Mouse (Mus musculus) layer of hippocampus, adult 8-10 months (tissue): ENCODE data around the gene St3gal4. TPM values are rescaled to one million over a fixed set of nuclear protein-coding genes. Genes with fewer than 3 reads are reported as not detected.
"Not testable (repeated sequence)": the region's sequence is repeated elsewhere in the genome, so short reads cannot be mapped to it uniquely, and the experiment has no call there.

Source experiments
- DNase-seq, 2 experiments: peaks; one replicate each; pipeline ENCODE4 v3.0.0; 2022; ENCODE audit warnings: low spot score in 2 of 2
- total RNA-seq, 4 experiments: library from RNA; stranded (reverse); gene quantifications; 2 replicates each; pipeline ENCODE4 v1.2.4; 2022

St3gal4 gene
- 10 to 100 TPM; 23.3 to 29.6 (median 26.6) TPM for total RNA-seq

DNA sequence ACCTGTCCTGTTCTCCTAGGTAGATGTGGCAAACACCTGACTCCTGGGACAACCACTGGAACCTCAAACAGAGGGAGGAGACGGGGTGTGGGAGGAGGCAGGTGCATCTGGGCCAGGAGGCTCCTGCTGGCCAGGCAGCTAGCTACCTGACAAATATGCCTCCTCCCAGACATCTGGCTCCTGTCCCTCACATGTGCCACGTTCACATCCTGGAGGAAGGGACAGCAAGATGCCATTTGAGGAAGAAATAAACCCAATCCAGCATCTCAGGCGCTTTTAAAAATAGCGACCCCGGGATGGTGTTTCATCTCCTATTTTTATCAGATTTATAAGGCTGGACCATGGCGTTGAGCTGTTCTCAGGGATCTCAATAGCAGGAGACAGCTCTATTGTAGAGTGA lies at the start of gene St3gal4:
Gene St3gal4, minus strand, starts transcription at position 101 of the 400 bp plus-strand sequence.
- no peak for DNase-seq

DNA sequence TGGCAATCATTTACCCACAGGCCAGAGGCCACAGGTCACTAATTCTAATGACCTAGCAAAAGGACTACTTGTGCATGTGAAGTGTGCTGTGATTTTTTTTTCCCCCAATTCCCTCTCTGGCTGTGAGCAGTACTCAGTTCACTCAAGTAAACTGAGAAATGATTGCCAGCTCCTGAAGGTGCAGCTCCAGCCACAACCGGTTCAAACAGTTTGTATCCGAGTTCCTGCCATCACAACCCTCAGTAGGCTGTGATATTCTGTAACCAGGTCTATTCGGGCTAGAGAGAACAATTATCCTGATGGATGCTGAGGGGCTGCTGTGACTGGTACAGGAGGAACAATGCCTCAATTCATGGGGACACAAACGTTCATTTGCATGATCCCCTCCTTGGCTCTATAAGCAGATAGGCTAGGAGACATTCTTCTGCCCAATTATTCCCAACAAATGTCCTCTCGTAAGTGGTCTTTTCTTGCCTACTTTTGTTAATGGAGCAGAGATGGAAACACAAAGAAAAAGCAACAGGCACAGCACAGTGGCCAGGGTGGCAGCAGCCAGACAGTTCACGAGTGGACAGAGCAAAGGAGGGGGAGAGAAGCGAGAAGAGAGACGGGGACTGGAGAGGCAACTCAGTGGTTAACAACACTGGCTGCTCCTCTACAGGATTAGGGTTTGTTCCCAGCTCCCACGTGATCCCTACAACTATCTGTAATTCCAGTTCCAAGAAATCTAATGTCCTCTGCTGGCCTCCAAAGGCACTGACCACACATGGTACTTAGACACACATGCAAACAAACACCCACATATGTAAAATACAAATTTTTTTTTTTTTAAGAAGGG lies 47.9 kb upstream of the St3gal4 start:
- no peak for DNase-seq

DNA sequence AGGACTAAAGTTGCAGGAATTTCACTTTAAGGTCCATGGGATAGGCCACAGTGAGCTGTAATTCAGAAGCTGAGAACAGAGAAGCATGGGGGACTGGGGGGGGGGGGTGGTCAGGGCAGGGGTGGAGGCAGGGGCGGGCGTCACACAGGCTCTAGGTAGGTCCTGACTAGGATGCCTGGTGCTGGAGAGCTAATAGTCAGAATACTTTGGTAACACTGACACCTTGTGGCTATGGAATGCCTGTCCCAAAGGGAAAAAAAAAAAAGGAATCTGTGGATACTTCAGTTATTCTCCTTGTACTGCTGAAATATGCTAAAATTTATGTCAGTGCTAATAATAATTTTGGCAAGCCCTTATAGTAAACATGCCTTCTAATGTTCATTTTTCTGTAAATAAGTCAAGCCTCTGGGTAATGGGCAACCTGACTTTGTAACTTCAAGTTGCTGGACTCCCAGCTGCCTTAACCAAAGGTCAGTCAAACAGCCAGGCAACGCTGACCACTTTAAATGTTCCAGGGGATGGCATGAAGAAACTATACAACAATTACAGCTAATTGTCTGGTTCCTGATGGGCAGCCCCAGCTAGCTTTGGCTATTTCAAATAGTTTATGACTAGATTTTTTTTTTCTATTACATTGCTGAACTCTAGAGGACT lies 47.2 kb upstream of the St3gal4 start:
- no peak for DNase-seq

DNA sequence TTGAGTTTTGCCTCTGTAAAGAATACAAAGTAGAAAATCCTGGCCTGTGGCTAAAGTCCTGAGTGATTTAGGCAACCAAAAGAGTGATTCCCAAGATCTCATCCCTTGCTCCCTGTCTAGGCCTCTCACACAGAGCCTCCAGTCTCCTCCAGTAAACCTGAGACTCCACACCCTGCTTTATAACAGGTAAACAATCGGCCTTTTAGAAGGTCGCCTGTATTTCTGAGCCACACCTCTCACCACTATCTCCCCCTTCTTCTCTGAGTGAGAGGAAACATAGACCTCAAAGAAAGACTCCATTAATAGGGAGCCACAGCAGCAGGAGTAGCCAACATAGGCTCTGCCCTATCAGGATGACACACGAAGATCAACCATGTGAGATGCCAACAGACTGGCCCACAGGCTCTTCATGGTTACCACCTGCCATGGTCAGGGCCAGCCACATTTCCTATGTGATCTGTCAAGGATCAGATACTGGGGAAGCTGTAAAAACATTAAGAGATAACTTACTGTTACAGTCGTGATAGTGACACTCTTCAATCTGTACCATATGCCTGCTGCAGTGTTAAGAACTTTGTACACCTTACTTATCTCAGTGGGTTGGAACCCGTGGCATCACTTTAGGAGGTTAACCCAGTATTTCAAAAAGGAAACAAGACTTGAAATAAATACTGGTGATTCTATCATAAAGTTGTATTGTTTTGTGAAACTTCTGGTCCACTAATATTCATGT lies 45.2 kb upstream of the St3gal4 start:
- no peak for DNase-seq

DNA sequence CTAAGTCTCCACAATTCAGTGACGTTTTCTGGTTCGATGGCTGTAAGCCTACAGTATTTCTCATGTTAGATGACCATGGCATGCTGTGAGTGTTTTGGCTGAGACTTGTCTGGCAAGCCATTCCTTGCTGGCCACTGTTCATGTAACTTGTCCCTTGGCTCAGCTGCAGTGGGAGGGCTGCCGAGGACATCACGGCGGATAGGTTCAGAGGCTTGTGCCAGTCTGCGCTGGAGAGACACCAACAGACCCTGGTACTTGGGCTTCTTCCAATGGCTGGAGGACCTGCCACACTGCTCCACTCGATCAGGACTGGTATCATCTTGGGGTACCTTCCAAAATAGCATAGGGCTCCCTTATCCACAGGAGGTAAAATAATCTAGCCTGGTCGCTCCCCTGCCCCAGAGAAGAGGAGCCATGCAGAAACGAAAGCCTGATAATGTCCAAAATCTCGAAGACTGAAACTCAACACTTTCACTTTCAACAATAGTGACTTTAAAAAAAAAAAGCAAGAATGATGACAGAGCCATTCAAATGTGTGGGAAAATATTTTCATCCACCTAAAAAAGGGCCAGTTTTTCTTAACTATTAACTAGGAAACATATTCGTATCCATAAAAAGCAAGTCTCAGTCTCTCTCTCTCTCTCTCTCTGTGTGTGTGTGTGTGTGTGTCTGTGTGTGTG lies 44.1 kb upstream of the St3gal4 start:
- DNase-seq: peak in 1 of 2 experiments; percentile 37

DNA sequence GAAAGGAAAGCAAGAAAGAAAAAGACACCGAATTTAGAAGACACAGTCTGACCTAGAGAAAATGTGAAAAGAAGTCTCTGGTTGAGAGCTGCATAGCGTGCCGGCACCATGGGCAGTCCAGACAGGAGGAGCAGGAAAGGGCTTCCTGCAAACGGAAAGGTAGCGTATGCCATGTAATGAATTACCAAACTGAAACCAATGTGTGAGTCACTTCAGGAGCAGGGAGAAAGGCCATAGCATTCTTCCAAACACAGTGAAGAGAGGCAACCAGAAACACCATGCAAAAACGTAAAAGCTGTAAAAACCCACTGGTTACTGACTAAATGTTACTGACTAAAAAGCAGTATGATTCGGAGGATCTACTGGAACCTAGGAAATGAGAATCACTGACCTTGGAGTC lies 42.7 kb upstream of the St3gal4 start:
- DNase-seq: no peak

DNA sequence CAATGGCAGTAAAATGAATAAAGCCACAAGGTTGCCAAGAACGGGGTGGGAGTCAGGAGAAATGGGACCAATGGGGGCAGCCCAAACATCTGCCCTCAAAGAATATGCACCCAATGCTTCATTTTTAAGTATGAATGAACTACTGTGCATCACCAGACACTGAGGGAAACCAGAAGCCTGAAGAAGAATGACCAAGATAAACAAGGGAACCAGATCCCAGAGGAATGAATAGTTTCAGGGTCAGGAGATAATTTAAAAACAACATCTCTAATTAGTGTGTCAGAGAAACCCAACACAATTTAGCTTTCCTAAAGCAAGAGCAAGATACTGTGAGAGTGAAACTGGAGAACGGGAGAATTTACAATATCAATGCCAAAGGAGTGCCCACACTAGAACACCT lies 41.6 kb upstream of the St3gal4 start:
- DNase-seq: no peak

DNA sequence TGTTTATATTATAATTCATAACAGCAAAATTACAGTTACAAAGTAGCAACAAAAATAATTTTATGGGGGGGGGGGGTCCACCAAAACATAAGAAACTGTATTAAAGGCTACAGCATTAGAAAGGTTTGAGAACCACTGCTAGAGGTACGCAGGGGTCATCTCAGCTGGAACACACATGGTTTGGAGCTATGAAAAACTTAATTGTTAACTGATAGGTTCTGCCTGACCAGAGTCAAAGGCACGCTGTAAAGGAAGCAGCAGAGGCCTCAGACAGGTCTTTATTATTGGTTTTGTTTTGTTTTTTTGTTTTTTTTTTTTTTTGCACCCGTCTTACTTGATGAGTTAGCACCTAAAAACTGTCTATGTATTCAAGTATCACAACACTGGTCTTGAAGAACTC lies 39.4 kb upstream of the St3gal4 start:
- no peak for DNase-seq

DNA sequence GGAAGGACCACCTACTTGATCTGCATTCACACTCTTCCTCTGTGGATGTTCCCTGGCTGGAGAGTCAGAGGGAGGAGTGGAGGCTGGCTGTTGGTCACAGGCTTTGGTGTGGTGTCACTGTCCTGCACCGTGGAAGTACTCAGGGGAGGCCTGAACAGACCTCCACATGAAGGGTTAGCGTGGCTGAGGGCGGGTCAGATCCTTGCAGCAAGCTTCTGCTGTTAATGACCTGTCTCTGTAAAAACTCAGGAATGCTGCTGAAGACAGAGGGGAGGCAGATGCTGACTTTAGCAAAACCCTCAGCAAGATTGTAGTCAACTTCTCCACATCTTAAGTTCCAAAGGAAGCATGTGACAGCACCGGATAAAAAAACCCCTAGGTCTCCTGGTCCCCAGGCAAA lies 37.8 kb upstream of the St3gal4 start:
- no peak for DNase-seq

DNA sequence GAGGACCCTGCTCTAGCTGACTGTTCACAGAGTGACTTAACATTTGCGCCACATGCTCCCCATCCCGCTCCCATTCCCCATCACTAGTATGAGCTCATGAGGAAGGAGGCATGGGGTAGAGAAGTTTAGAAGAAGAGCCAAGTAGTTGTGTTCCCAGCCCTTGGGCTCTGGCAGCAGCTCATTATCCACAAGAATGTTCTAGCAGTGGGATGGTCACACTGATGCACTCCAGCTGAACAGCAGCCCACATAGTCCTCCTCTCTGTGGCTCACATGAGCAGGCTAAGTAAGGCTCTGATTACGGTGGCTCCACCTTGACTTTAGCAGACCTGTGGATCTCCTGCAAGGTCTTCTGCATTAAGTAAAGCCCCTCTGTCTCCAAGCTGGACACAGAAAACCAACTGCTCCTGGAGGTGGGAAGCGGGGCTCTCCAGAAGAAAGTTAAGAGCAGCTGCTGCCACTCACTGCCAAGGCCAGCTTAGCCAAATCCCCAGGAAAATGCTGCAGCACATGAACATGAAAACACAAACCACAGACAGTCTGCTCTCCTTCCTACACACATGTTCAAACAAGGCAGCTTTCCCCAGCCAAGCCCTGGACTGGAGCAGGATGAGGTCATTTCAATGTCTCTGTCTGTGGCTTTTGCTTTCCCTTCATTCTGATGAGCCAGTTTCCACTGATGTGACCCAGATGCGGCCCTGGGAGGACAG lies 37.1 kb upstream of the St3gal4 start:
- DNase-seq: peak in 1 of 2 experiments; percentile 53

DNA sequence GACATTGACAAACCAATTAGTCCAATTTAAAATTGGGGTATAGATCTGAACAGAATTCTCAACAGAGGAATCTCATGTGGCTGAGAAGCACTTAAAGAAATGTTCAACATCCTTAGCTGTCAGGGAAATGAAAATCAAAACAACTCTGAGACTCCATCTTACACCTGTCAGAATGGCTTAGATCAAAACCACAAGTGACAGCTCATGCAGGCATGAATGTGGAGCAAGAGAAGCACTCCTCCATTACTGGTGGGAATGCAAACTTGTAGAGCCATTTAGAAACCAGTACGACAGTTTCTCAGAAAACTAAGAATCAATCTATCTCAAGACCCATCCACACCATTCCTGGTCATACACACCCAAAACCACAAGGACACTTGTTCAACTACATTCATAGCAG lies 33.9 kb upstream of the St3gal4 start:
- no peak for DNase-seq

DNA sequence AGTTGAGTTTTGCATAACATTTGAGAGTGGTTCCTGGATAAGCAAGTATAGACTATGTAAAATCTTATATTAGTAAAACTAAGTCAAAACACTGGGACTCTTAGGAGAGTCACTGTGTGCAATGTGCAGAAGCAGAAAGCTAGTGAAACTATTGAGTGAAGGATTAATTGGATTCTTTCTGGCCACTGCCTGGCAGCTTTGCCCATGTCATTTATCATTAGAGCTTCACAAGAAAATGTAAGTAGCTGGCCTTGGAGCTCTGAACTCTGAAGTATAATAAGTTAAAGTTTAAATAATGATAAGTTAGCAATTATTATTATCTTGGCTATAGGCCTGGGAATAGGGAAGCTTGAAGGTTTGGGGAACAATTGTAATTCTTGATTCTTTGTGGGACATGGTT lies 29.8 kb upstream of the St3gal4 start:
- DNase-seq: not testable (repeated sequence)

DNA sequence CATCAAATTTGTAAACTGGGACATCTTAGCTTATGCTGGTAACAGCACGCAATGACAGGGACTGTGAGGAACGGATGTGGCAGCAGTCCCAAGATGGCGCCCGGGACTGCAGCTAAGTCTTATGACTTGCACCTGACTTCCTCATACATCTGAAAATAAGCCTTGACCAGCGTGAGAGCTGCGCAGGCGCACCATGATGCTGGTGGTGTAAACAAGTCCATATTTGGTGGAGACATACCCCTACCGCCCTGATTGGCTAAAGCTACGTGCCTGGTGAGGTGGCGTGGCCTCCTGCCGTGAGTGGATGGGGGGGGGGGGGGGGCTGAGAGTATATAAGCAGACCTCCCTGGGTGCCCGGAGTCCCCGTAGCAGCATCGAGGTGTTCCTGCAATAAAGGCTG lies 28.2 kb upstream of the St3gal4 start:
- not testable (repeated sequence) for DNase-seq

DNA sequence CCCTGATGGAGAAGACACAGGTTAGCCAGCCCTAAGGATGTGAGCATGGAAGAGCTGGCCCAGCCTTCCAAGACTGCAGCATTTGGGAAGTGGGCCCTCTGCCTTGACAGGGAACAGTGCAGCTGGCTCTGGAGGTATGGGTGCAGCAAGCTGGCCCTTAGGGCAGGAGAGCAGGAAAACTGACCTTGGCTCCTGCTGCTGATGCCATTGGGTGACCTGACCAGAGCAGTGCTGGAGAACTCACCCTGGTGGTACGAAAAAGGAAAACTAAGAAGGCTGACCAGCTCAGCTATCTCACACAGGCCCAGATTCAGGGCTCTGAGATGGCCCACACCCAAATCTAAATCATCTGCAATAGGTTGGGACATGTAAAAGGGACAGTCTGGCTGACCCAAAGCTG lies 26.8 kb upstream of the St3gal4 start:
- no peak for DNase-seq

DNA sequence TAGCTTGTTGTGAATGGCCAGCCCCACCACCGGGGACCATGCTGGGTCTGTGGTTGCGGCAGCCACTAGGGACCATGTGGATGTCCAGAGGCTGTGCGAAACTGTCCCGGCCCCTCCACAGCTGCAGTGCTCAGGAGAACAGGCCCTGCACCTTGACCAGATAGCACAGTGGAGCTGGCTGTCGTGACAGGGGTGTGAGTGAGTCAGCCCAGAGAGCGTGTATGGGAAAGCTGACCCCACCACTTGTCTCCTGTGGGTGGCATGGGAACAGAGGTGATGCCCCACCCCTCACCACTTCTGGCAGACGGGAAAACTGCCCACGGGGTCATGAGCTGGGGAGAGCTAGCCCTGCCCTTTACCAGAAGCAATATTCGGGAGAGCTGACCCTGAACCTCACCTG lies 26.1 kb upstream of the St3gal4 start:
- no peak for DNase-seq

DNA sequence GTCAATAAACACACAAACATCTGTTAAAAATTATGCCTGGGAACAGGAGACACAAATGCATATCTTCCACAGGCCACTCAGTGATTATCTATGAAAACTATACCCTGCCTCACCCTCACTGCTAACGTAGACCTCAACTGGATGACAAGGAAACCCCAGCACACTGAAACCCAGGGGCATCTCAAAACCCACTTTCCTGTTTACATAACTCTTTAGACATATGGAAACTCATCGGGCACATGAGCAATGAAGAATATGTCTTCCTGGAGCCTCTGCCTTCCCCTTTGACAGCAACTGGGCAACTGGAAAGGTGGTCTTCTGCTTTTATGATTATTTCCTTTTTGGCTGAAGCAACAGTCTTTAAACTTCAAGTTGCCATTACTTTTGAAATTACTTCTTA lies 23.2 kb upstream of the St3gal4 start:
- no peak for DNase-seq

DNA sequence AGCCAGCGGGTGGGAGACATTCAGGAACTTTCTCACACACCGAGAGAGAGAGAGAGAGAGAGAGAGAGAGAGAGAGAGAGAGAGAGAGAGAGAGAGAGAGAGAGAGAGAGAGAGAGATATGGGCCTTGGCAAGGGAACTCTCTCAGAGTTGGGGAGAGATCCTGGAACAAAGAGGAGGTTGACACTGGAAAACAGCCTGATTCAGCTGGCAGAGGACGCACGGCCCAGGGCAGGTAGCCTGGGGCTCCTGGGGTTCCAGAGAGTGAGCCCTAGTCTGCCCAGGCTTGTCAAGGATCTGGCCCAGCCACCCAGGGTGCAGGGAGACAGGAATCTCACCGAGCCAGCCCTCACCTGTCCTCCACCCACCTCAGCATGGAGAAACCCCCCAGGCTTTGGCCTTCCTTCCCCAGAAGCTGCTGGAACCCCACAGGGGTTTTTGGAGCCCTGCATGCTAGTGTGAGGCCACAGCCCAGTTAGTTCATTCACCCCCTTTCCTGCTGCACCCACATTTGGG lies 20.2 kb upstream of the St3gal4 start:
- no peak for DNase-seq

DNA sequence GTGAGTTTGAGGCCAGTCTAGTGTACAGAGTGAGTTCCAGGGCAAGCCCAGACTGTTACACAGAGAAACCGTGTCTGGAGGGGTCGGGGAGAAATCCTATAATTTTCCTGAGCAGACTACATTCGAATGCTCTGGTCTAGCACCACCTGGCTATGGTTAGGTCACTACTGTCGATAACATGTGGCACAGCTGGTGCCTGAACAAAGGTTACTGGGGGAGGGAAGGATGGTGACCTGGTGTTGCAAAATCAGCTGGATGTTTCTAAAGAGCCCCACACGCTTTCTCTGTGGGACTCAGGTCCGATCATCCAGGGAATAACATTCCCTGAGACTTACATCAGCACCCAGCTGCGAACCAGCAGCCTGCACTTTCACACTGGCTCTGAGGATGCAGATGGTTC lies 19.0 kb upstream of the St3gal4 start:
- DNase-seq: no peak

DNA sequence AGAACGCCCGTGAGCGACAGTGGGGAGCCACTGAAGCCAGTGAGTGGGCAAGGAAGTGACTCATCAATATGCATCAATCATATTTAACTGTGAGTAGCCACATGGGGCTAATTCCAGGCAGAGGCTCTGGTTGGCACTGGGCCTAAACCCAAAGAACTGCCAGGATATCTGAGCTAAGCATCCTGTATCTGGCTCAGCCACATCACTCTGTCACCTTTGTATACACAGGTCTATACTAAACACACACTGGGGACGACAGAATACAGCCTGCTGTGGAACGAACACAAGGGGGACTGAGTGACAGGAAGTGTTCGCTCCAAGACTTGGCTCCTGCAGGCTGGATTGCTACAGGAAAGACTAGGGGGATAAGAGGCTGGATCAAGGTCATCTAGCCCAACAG lies 16.5 kb upstream of the St3gal4 start:
- DNase-seq: no peak

DNA sequence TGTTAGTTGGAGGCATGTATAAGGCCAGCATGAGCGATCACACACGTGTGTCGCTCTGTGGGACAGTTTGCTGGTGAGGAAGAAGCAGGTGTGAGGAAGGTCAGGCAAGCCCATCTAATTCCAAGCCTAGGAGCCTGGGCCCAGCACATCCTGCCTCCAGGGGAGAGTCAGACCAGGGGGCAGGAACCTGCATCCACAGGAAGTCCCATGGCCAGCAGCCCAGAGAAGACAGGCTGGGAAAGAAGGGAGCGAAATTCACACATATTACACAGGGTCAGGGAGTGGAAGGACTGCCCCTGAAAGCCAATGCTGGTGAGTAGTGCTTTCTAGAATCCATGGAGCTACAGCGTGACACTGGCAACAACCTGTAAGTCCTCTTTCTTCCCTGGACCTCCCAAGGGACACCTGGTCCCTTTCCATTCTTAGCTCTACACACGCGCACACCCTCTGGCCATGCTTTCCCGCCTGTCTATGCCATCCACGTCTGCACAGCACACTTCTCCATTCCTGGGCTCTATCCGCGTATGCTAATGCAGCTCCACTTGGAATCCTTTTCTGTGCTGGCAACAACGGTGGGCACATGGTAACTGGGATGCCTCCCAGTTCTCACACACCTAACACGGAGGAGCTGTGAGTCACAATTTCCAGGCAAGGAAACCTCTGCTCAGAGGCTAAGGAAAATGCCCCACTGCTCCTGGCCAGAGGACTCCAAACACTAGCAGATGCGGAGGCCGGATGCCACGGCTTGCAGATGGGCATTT lies 12.7 kb upstream of the St3gal4 start:
- peak in 1 of 2 experiments; percentile 61 for DNase-seq
